Mouse (Mus musculus): ENCODE results near the gene Tipin. TPM values are rescaled to one million over a fixed set of nuclear protein-coding genes. Genes with fewer than 3 reads are reported as not detected.

Gene Tipin
- polyA plus RNA-seq, 1 experiment, result 43.9 TPM

- no peak for DNase-seq (ENCODE audit: low spot score)
Observed at GRCm38 (mm10) chr9:64343656-64344055, 62.3 kb downstream of the Tipin start.

DNA sequence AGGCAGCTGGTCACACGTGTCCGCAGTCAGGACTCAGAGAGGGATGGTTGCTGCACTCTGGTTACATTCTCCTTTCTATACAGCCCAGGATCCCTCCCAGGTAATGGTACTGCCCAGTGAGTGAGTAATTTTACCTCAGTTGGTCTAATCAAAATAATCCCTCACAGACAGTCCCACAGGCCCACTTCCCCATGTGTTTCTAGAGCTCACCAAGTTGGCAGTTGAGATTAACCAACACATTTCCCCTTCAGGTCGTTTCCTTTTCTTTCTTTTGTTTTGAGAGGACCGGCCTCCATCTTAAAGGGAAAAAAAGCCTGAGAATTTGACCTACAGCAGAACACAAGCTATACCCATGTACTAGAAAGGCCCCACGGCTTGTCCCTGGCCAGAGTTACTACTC lies 64.5 kb downstream of the Tipin start:
- no peak for DNase-seq (ENCODE audit: low spot score)

- DNase-seq (ENCODE audit: low spot score), result no peak
Observed at GRCm38 (mm10) chr9:64347377-64347776, 66.0 kb downstream of the Tipin start.

DNA sequence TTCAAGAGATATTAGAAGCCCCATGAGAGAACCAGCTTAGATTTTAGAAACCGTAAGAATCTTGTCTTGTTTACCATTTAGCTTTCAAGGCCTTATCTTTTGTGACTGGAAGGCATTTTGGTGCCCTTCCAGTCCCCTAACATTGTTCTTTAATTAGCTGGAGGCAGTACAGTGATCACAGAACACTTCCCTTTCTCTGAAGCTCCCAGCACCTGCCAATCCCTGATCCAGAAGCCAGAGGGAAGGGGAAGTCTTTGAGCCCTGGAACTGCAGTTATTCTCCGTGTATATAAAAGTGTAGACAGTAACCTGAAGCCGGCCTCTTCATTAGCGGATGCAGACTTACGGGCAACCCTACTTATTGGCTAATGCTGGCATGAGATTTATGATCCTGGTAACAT lies 68.1 kb downstream of the Tipin start:
- no peak for DNase-seq (ENCODE audit: low spot score)

DNA sequence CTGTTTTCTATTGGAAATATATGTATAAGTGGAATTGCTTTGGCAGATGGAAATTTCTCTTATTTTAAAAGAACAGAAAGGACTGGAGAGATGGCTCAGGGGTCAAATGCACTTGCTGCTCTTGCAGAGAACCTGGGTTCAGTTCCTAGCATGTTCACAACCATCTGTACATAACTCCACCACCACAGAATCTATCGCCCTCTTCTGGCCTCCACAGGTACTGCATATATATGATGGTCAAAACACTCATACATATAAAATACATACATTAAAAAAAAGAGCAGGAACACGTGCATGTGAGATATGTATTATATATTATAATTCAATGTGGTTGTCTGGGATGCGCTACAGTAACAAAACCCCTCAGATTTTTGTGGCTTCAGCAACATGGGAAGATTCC lies 69.8 kb downstream of the Tipin start:
- DNase-seq (ENCODE audit: low spot score), result no peak

Other genes with a start within 250 kb of the Tipin start
- 0.38 and 1.3 TPM in 2 replicates for gene Lctl, start 164.4 kb upstream of the Tipin start, polyA plus RNA-seq (2012; rRNA removed)
- gene Zwilch, start 108.5 kb upstream of the Tipin start, polyA plus RNA-seq (2012; rRNA removed), result 5.5 and 5.6 TPM in 2 replicates
- gene Rpl4, start 108.2 kb upstream of the Tipin start, polyA plus RNA-seq (2012; rRNA removed), result 1,255 and 1,379 TPM in 2 replicates
- gene Snapc5, start 102.3 kb upstream of the Tipin start, polyA plus RNA-seq (2012; rRNA removed), result 39.5 and 46.3 TPM in 2 replicates
- gene Uchl4, start 46.4 kb upstream of the Tipin start, polyA plus RNA-seq (2012; rRNA removed), result 0.27 and 0.39 TPM in 2 replicates
- gene Map2k1, start 27.9 kb upstream of the Tipin start, polyA plus RNA-seq (2012; rRNA removed), result 63.7 and 67.4 TPM in 2 replicates
- 20.2 and 21.5 TPM in 2 replicates for gene Dis3l, start 59.7 kb downstream of the Tipin start, polyA plus RNA-seq (2012; rRNA removed)
- 0.17 and 0.22 TPM in 2 replicates for gene Megf11, start 104.0 kb downstream of the Tipin start, polyA plus RNA-seq (2012; rRNA removed)